Mouse (Mus musculus): ENCODE data around the gene Ripk3.

DNA sequence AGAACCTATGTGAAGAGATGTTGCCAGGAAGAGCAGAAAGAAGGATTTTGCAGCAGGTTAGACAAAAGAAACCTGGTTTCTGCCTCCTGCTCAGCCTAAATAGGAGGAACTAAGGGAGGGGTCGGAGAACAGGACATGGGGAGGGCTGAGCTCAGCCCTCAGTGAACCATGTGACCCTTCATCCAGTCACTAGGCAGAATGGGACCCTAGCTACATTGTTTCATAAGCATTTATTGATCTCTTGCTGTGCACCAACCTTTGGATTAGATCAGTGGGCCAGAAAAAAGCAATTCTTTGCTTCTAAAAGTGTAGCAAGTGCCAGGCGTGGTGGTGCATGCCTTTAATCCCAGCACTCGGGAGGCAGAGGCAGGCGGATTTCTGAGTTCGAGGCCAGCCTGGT lies 49.6 kb upstream of the Ripk3 start:
- TF ChIP-seq HCFC1 (IDR thresholded peaks at IDR 0.05; ENCODE audit: borderline replicate concordance, insufficient read depth, low read length), result no peak
- TF ChIP-seq ZNF384 (IDR thresholded peaks at IDR 0.05; ENCODE audit: low read depth, low read length), result no peak

Data from ES-E14 (cell line).